Mouse (Mus musculus): ENCODE data around the gene Cdkl5. TPM values are rescaled to one million over a fixed set of nuclear protein-coding genes. Genes with fewer than 3 reads are reported as not detected.

Gene Cdkl5
- polyA plus RNA-seq (2011; ENCODE audit: insufficient read length, low read depth, missing spikeins): 2.6 and 4.4 TPM in 2 replicates

DNA sequence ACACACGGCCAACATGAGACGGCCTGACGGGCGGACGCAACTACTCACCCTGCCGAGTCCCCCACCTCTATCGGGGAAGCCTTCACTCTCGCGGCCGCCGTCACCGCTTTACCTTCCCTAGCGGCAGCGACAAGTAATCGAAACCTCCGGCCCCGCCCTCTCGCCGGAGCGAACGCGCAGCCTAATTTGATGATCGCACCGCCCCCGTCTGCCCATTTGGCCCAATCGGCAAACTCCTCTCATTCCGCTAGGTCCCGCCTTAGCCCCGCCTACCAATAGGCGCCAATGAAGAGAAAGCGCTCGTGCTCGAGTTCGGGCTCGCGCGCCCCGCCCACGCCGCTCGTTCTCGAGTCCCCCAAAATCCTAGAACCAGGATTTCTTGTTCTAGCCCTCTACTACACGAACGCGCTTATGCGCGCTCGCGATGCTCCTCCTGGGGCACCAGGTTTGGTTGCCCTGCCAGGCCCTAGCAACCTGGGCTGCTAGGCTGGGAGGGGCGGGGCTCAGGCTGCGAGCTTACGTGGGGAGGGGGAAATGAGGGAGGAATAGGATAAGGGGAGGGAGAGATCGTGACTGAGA lies at the start of gene Cdkl5:
Cdkl5 (minus strand) TSS at position 162 of the 579 bp plus-strand sequence.
- TF ChIP-seq CTCF (IDR thresholded peaks at IDR 0.05; ENCODE audit: borderline replicate concordance, insufficient read depth, low read length): no peak
- TF ChIP-seq POLR2A (IDR thresholded peaks at IDR 0.05; ENCODE audit: low read depth, low read length): peak; percentile 83
- Histone ChIP-seq H3K4me1 (ENCODE audit: control insufficient read depth, insufficient read depth, low read length) (no peaks in the 10 kb centered on the region), H3K27ac (ENCODE audit: insufficient read depth, low read length) (no peak within 1 kb of the TSS), H3K4me3 (ENCODE audit: insufficient read depth, low read length) (peak within 1 kb of the TSS; percentile 87)

DNA sequence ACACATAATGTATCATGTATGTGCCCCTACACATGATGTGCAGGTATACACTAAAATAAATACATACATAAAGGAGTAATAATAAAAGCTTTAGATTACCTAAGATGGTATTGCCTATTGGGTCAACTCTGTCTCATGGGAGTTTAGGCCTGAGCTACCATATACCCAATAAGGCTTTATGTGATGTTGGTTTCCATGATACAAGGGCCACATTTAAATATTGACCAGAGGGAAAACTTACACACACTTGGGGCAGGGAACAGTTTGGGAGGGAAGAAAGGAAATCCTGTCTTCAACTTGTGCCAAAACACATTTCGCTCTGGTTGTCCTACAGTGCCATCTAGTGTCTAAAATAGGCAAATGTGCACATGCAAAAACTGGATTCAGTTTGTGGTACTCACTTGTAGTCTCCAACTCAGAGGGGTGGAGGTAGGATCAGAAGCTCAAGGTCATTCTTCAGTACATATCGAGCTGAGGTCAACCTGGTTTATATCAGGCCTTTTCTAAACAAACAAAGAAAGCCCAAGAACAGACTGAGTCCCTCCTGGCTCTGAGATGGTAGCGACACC lies 38.8 kb upstream of the Cdkl5 start:
- H3K27ac ChIP-seq (ENCODE audit: insufficient read depth, low read length): no peak overlapping the region
- H3K4me3 ChIP-seq (ENCODE audit: insufficient read depth, low read length): no peak overlapping the region
- TF ChIP-seq POLR2A (IDR thresholded peaks at IDR 0.05; ENCODE audit: low read depth, low read length) (no peak), CTCF (IDR thresholded peaks at IDR 0.05; ENCODE audit: borderline replicate concordance, insufficient read depth, low read length) (no peak)
- H3K4me1 ChIP-seq (ENCODE audit: control insufficient read depth, insufficient read depth, low read length): no peaks in the 10 kb centered on the region

DNA sequence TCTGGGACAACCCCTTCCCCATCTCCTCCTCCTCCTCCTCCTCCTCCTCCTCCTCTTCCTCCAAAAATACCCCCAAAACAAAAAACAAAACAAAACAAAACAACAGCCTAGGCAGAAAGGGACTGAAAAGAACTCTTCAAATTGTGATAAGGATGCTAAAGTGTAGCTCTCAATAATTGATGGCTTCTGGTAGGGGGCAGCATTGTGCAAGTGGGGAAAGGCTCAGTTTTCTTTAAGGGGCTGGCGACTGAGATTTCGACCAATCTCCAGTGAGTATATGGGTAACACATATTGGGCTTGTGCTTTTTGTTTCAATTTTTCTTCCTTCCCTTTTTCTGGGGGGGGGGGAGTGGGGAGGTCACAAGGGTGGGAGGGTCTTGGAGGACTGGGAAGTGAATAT lies 37.9 kb upstream of the Cdkl5 start:
- TF ChIP-seq POLR2A (IDR thresholded peaks at IDR 0.05; ENCODE audit: low read depth, low read length) (no peak), CTCF (IDR thresholded peaks at IDR 0.05; ENCODE audit: borderline replicate concordance, insufficient read depth, low read length) (no peak)
- Histone ChIP-seq H3K4me3 (ENCODE audit: insufficient read depth, low read length) (no peak overlapping the region), H3K27ac (ENCODE audit: insufficient read depth, low read length) (no peak overlapping the region), H3K4me1 (ENCODE audit: control insufficient read depth, insufficient read depth, low read length) (no peaks in the 10 kb centered on the region)

DNA sequence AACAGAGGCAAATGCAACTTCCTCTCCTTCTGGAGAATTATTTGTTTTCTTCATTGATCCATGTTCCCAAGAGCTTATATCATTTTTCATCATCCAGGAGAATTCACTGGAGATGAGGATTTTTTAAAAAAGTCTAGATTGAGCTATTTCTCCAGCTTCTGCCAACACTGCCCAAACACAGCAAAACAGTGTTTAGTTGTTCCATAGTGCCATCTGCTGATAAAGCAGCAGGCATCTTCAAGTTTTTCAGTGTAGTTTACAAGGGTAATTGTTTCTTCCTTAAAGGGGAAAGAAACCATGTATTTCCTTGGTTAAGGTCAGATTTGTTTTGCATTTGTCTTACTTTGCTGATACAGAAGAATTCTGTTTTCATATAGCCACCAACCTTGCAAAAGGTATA lies 35.7 kb upstream of the Cdkl5 start:
- Histone ChIP-seq H3K27ac (ENCODE audit: insufficient read depth, low read length) (no peak overlapping the region), H3K4me3 (ENCODE audit: insufficient read depth, low read length) (no peak overlapping the region), H3K4me1 (ENCODE audit: control insufficient read depth, insufficient read depth, low read length) (no peaks in the 10 kb centered on the region)
- no peak for TF ChIP-seq POLR2A (IDR thresholded peaks at IDR 0.05; ENCODE audit: low read depth, low read length)

DNA sequence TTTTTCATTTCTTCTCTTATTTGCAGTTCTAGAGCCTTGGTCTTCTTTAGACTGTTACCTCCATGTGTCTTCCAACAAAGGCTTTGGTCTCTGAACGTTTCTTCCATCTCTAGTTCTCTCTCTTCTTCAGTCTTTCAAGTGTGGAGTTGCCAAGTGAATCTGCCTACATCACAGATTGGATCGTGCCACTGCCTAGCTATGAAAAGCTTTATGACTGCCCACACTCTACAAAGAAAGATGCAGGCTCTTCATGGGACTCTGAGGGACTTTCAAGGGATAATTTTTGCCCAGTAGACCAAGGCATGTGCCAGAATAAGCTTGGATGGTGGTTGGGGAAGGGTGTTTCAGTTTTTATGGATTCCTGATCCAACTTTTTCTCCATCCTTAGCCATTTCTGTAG lies 30.0 kb upstream of the Cdkl5 start:
- Histone ChIP-seq H3K4me3 (ENCODE audit: insufficient read depth, low read length) (no peak overlapping the region), H3K27ac (ENCODE audit: insufficient read depth, low read length) (no peak overlapping the region), H3K4me1 (ENCODE audit: control insufficient read depth, insufficient read depth, low read length) (no peaks in the 10 kb centered on the region)
- no peak for TF ChIP-seq CTCF (IDR thresholded peaks at IDR 0.05; ENCODE audit: borderline replicate concordance, insufficient read depth, low read length)
- no peak for TF ChIP-seq POLR2A (IDR thresholded peaks at IDR 0.05; ENCODE audit: low read depth, low read length)

DNA sequence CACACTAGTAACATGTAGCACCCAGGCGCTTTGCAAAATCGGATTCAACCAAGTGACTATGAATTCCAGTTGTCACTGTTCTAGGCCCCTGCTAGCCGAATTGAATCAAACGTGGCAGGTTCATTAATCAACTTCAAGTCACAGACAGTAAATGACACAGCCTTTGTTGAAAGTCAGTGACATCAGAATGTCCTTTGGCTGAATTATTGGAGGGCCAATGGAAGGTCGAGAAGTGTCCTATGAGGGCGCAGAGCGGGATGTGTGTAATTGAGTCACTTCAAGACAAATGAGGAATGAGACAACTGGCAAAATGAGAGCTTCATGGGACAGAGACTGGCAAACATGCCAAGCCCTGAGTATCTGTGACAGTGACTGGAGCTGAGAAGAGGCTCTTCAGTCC lies 27.0 kb upstream of the Cdkl5 start:
- Histone ChIP-seq H3K4me3 (ENCODE audit: insufficient read depth, low read length) (no peak overlapping the region), H3K27ac (ENCODE audit: insufficient read depth, low read length) (no peak overlapping the region), H3K4me1 (ENCODE audit: control insufficient read depth, insufficient read depth, low read length) (no peaks in the 10 kb centered on the region)
- no peak for TF ChIP-seq POLR2A (IDR thresholded peaks at IDR 0.05; ENCODE audit: low read depth, low read length)
- no peak for TF ChIP-seq CTCF (IDR thresholded peaks at IDR 0.05; ENCODE audit: borderline replicate concordance, insufficient read depth, low read length)

DNA sequence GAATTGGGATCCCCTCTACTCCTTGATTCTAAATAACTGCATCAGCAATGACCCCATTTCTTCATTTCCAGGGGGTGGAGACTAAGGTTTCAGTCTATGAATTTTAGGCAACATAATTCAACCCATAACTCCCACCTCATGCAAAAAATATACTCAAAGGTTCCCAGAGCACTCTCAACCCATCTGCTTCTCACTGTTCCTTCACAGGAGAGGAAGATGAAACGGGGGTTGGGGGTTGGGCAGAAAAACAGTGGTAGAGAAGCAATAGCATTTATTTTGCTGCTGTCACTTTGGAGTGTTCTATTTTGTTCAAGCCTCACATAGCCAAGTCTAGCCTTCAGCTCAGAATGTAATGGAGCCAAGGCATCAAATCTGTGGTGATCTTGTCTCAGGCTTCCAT lies 23.7 kb upstream of the Cdkl5 start:
- no peak for TF ChIP-seq POLR2A (IDR thresholded peaks at IDR 0.05; ENCODE audit: low read depth, low read length)
- Histone ChIP-seq H3K4me3 (ENCODE audit: insufficient read depth, low read length) (no peak overlapping the region), H3K4me1 (ENCODE audit: control insufficient read depth, insufficient read depth, low read length) (no peaks in the 10 kb centered on the region), H3K27ac (ENCODE audit: insufficient read depth, low read length) (no peak overlapping the region)

DNA sequence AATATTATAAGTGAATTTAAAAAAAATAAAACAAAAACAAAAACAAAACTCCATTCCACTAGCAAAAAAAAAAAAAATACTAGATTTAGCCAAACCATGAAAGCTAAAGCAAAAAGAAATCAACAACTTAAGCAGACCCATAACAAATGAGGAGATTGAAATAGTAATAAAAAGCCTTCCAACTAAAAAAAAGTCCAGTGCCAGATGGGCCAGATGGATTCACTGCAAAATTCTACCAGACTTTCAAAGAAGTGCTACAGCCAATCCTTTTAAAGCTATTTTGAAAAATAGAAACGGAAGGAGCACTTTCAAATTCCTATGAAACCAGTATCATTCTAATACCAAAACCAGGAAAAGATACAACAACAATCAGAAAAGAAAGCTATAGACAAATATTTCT lies 11.8 kb upstream of the Cdkl5 start:
- no peak overlapping the region for H3K4me3 ChIP-seq (ENCODE audit: insufficient read depth, low read length)
- no peaks in the 10 kb centered on the region for H3K4me1 ChIP-seq (ENCODE audit: control insufficient read depth, insufficient read depth, low read length)
- H3K27ac ChIP-seq (ENCODE audit: insufficient read depth, low read length): no peak overlapping the region
- TF ChIP-seq CTCF (IDR thresholded peaks at IDR 0.05; ENCODE audit: borderline replicate concordance, insufficient read depth, low read length): no peak
- TF ChIP-seq POLR2A (IDR thresholded peaks at IDR 0.05; ENCODE audit: low read depth, low read length): no peak

DNA sequence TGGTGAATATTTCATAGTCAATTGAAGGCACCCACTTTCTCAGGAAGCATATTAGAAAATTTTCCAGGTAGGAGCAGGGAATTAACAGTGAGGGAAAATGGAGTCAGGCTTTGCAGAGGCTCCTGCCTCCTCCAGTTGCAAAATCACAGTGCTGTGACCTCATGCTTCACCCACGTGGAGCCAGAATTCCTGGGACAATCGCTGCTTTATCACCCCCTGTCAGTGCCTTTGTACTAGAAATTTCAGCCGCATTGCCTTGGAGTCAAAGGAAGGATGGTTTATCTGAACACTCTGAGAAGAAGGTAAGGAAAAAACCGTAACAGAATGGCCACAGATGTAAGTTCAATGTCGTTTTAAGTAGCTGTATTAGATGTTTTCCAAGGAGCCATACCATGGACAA lies 1.5 kb upstream of the Cdkl5 start:
- Histone ChIP-seq H3K4me1 (ENCODE audit: control insufficient read depth, insufficient read depth, low read length) (no peaks in the 10 kb centered on the region), H3K27ac (ENCODE audit: insufficient read depth, low read length) (no peak overlapping the region), H3K4me3 (ENCODE audit: insufficient read depth, low read length) (no peak overlapping the region)
- TF ChIP-seq CTCF (IDR thresholded peaks at IDR 0.05; ENCODE audit: borderline replicate concordance, insufficient read depth, low read length): no peak
- no peak for TF ChIP-seq POLR2A (IDR thresholded peaks at IDR 0.05; ENCODE audit: low read depth, low read length)

DNA sequence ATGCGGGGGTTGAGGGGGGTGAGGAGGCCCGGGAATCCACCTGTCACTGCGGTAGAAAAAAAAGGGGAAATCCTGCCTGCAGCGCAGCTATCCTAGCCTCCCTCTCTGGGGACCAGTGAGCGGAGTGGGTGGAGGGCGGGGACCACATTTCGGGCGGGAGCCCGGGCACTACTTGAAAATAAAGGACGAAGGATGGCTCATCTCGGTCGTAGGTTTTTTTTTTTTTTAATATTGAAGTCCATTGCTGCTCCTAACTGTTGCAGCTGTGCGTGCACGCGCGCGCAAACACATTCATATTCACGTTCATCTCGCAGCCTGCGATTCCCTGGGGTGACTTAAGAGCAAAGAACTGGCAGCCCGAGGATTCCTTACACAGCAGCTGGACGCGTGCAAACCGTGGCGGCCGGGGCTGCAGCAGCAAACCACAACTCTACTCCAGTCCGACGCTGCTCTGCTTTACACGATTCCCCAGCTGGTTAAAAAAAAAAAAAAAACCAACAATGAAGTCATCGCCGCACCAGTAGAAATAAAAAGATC lies 695 bp upstream of the Cdkl5 start:
- Histone ChIP-seq H3K4me1 (ENCODE audit: control insufficient read depth, insufficient read depth, low read length) (no peaks in the 10 kb centered on the region), H3K27ac (ENCODE audit: insufficient read depth, low read length) (no peak overlapping the region), H3K4me3 (ENCODE audit: insufficient read depth, low read length) (peak overlapping the region; percentile 51)
- no peak for TF ChIP-seq CTCF (IDR thresholded peaks at IDR 0.05; ENCODE audit: borderline replicate concordance, insufficient read depth, low read length)
- TF ChIP-seq POLR2A (IDR thresholded peaks at IDR 0.05; ENCODE audit: low read depth, low read length): no peak

All from embryonic fibroblast, embryonic 13.5 days (primary cell).